Mouse (Mus musculus) kidney, postnatal 0 days (tissue): ENCODE results near the gene Ccdc194. TPM values are rescaled to one million over a fixed set of nuclear protein-coding genes. Genes with fewer than 3 reads are reported as not detected.

Experiments
- ATAC-seq: fragments of 200-750 bp; cut with Nextera tagmentation; replicated peaks from 2 replicates; pipeline ENCODE4 v1.8.0; 2017; ENCODE audit warnings: low read depth, moderate number of reproducible peaks, moderate TSS enrichment, moderate library complexity; ENCODE audit not compliant: low FRiP score
- DNase-seq: peaks from one replicate; pipeline ENCODE4 v3.0.0-alpha.2; 2016; ENCODE audit warnings: low spot score
- H3K27ac ChIP-seq: fragments of 300-500 bp; sonication (generic); 2 replicates; pipeline ENCODE4 v1.5.1; 2014; ENCODE audit warnings: mild to moderate bottlenecking
- H3K27me3 ChIP-seq: fragments of 300-500 bp; sonication (generic); 2 replicates; pipeline ENCODE4 v1.6.1; 2014; ENCODE audit warnings: low read length, mixed read lengths; ENCODE audit not compliant: insufficient read depth
- H3K36me3 ChIP-seq: fragments of 300-500 bp; sonication (generic); 2 replicates; pipeline ENCODE4 v1.6.1; 2014; ENCODE audit warnings: low read length, mixed read lengths; ENCODE audit not compliant: insufficient read depth
- H3K4me1 ChIP-seq: fragments of 300-500 bp; sonication (generic); replicated peaks from 2 replicates; pipeline ENCODE4 v1.6.1; 2014; ENCODE audit warnings: antibody characterized with exemption, low read length, mixed read lengths; ENCODE audit not compliant: insufficient read depth
- H3K4me2 ChIP-seq: fragments of 300-500 bp; sonication (generic); 2 replicates; pipeline ENCODE4 v1.6.1; 2014; ENCODE audit warnings: mild to moderate bottlenecking, low read length, moderate library complexity, mixed read lengths
- H3K4me3 ChIP-seq: fragments of 300-500 bp; sonication (generic); replicated peaks from 2 replicates; pipeline ENCODE4 v1.5.1; 2014; ENCODE audit warnings: low read depth, low read length
- H3K9ac ChIP-seq: fragments of 300-500 bp; sonication (generic); 2 replicates; pipeline ENCODE4 v1.6.1; 2014; ENCODE audit warnings: low read depth, low read length
- H3K9me3 ChIP-seq: fragments of 300-500 bp; sonication (generic); replicated peaks from 2 replicates; pipeline ENCODE4 v1.6.1; 2016; ENCODE audit warnings: low read length, inconsistent platforms, mixed read lengths
- CTCF ChIP-seq: IDR thresholded peaks from 2 replicates; pipeline ENCODE4 v1.5.1; 2016; ENCODE audit warnings: antibody characterized with exemption, low read depth, mild to moderate bottlenecking, moderate library complexity
- WGBS: fragments of 180-500 bp; shearing (Covaris S2); extraction: QIAGEN DNeasy Blood & Tissue Kit; methylation state at CpG from one replicate; pipeline ENCODE4 v1.1.7; 2014; 5-methylcytosine and 5-hydroxymethylcytosine counted together
- polyA plus RNA-seq: library from polyadenylated mRNA; unstranded; fragments of >200 nt; fragmentation: Nextera tagmentation; extraction: Ambion mirVana; gene quantifications from 2 replicates; pipeline ENCODE4 v1.2.1, GENCODE M21; 2015

Ccdc194 gene
- polyA plus RNA-seq, 1 experiment from 2014 or later = 0.20 TPM

GRCm38 (mm10) chr8:71476099-71476940 is 49.2 kb downstream of the Ccdc194 start:
- WGBS = under 1% methylated on average over 76 of the region's 121 CpGs
- peaks cover 18% of the 10 kb centered on the region for H3K36me3 ChIP-seq
- H3K27ac ChIP-seq = peak overlapping the region; percentile 79
- peak; percentile 36; the same call in 1 of the 2 replicates for TF ChIP-seq CTCF
- H3K4me2 ChIP-seq = peak overlapping the region; percentile 90
- no peaks in the 10 kb centered on the region; the same call in 1 of the 2 replicates for H3K4me1 ChIP-seq
- no peaks in the 10 kb centered on the region for H3K9me3 ChIP-seq
- no peaks in the 10 kb centered on the region for H3K27me3 ChIP-seq
- peak; percentile 50 for ATAC-seq
- H3K9ac ChIP-seq = peak overlapping the region; percentile 68
- peak; percentile 80 for DNase-seq
- H3K4me3 ChIP-seq = peak overlapping the region; percentile 63

DNA sequence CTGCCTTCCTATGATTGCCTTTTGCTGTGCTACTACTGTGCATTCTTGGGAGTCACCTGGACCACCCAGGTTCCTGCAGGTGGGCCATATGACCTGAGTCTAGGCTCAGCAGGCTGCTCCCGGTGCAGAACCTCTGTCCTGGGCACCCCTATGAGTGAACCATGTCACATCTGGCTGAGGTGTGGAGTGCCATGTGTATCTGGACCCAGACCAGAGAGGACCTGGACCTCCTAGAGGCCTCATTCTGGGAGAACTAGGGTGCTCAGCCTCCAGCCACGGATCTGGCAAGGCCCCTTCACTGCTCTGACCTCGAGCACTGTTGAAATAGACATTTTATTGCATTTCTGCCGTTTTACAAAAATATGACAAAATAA is 49.8 kb downstream of the Ccdc194 start:
- TF ChIP-seq CTCF = no peak
- no peaks in the 10 kb centered on the region for H3K27me3 ChIP-seq
- ATAC-seq (no peak), DNase-seq (no peak)
- H3K9me3 ChIP-seq = no peaks in the 10 kb centered on the region
- 16% methylated on average over 4 of the region's 4 CpGs for WGBS
- peak overlapping the region; percentile 68; the same call in 1 of the 2 replicates for H3K9ac ChIP-seq
- H3K4me2 ChIP-seq = peak overlapping the region; percentile 90
- H3K4me3 ChIP-seq = peak overlapping the region; percentile 63
- no peaks in the 10 kb centered on the region; the same call in 1 of the 2 replicates for H3K4me1 ChIP-seq
- H3K36me3 ChIP-seq = peaks cover 21% of the 10 kb centered on the region
- H3K27ac ChIP-seq = no peak overlapping the region

GRCm38 (mm10) chr8:71474785-71475701 is 50.5 kb downstream of the Ccdc194 start:
- Histone ChIP-seq H3K27ac (no peak overlapping the region), H3K27me3 (no peaks in the 10 kb centered on the region), H3K9me3 (no peaks in the 10 kb centered on the region), H3K4me2 (no peak overlapping the region), H3K36me3 (peaks cover 21% of the 10 kb centered on the region), H3K4me1 (peaks cover 2% of the 10 kb centered on the region; the same call in 1 of the 2 replicates), H3K9ac (no peak overlapping the region), H3K4me3 (no peak overlapping the region)
- no peak for TF ChIP-seq CTCF
- WGBS = 87% methylated on average over 25 of the region's 25 CpGs
- DNase-seq (no peak), ATAC-seq (no peak)

- Histone ChIP-seq H3K9ac (no peak overlapping the region), H3K4me2 (no peak overlapping the region), H3K27me3 (no peaks in the 10 kb centered on the region), H3K4me3 (no peak overlapping the region), H3K27ac (no peak overlapping the region), H3K4me1 (peaks cover 7% of the 10 kb centered on the region; the same call in 1 of the 2 replicates), H3K36me3 (peaks cover 21% of the 10 kb centered on the region), H3K9me3 (no peaks in the 10 kb centered on the region)
- ATAC-seq (no peak), DNase-seq (no peak)
- 90% methylated on average over 18 of the region's 18 CpGs for WGBS
- no peak for TF ChIP-seq CTCF
Measured at GRCm38 (mm10) chr8:71474344-71474743, 51.2 kb downstream of the Ccdc194 start.

- H3K4me2 ChIP-seq = no peak overlapping the region
- no peaks in the 10 kb centered on the region for H3K9me3 ChIP-seq
- WGBS = 87% methylated on average over 8 of the region's 8 CpGs
- DNase-seq (no peak), ATAC-seq (no peak)
- H3K27ac ChIP-seq = no peak overlapping the region
- H3K27me3 ChIP-seq = no peaks in the 10 kb centered on the region
- H3K4me1 ChIP-seq = peaks cover 7% of the 10 kb centered on the region; the same call in 1 of the 2 replicates
- peaks cover 21% of the 10 kb centered on the region for H3K36me3 ChIP-seq
- no peak overlapping the region for H3K9ac ChIP-seq
- TF ChIP-seq CTCF = peak; percentile 51
- H3K4me3 ChIP-seq = no peak overlapping the region
Measured at GRCm38 (mm10) chr8:71472601-71473386, 52.7 kb downstream of the Ccdc194 start.
